Mouse (Mus musculus) neural tube, embryonic 13.5 days (tissue): ENCODE results near the gene Atpaf1. TPM values are rescaled to one million over a fixed set of nuclear protein-coding genes. Genes with fewer than 3 reads are reported as not detected.

Experiments
- ATAC-seq: fragments of 200-750 bp; cut with Nextera tagmentation; 2 replicates; pipeline ENCODE4 v1.8.0; 2017; ENCODE audit warnings: low read depth, mild to moderate bottlenecking, moderate TSS enrichment, moderate library complexity
- H3K27ac ChIP-seq: fragments of 300-500 bp; sonication (generic); replicated peaks from 2 replicates; pipeline ENCODE4 v1.5.1; 2015; ENCODE audit warnings: moderate library complexity, mild to moderate bottlenecking, inconsistent platforms
- H3K27me3 ChIP-seq: fragments of 300-500 bp; sonication (generic); 2 replicates; pipeline ENCODE4 v1.6.1; 2015; ENCODE audit warnings: mild to moderate bottlenecking, inconsistent platforms
- H3K36me3 ChIP-seq: fragments of 300-500 bp; sonication (generic); 2 replicates; pipeline ENCODE4 v1.6.1; 2015; ENCODE audit warnings: mild to moderate bottlenecking, inconsistent platforms
- H3K4me1 ChIP-seq: fragments of 300-500 bp; sonication (generic); replicated peaks from 2 replicates; pipeline ENCODE4 v1.6.1; 2015; ENCODE audit warnings: inconsistent platforms
- H3K4me2 ChIP-seq: fragments of 300-500 bp; sonication (generic); 2 replicates; pipeline ENCODE4 v1.6.1; 2015; ENCODE audit warnings: inconsistent platforms, mild to moderate bottlenecking, moderate library complexity
- H3K4me3 ChIP-seq: fragments of 300-500 bp; sonication (generic); 2 replicates; pipeline ENCODE4 v1.5.1; 2015; ENCODE audit warnings: mild to moderate bottlenecking, inconsistent platforms
- H3K9ac ChIP-seq: fragments of 300-500 bp; sonication (generic); 2 replicates; pipeline ENCODE4 v1.6.1; 2015; ENCODE audit warnings: moderate library complexity, mild to moderate bottlenecking, inconsistent platforms
- H3K9me3 ChIP-seq: fragments of 300-500 bp; sonication (generic); 2 replicates; pipeline ENCODE4 v1.6.1; 2016; ENCODE audit warnings: inconsistent platforms
- WGBS: fragments of 180-500 bp; shearing (Covaris S2); methylation state at CpG from one replicate; pipeline ENCODE4 v1.1.7; 2015; 5-methylcytosine and 5-hydroxymethylcytosine counted together
- polyA plus RNA-seq: library from polyadenylated mRNA; unstranded; fragments of >200 nt; fragmentation: Nextera tagmentation; extraction: Ambion mirVana; gene quantifications from 2 replicates; pipeline ENCODE4 v1.2.1, GENCODE M21; 2015

Gene Atpaf1
- polyA plus RNA-seq, 1 experiment from 2014 or later, result 38.9 TPM

- Histone ChIP-seq H3K9ac (no peak overlapping the region), H3K27me3 (no peaks in the 10 kb centered on the region), H3K4me2 (no peak overlapping the region), H3K4me1 (no peaks in the 10 kb centered on the region), H3K4me3 (no peak overlapping the region), H3K36me3 (peaks cover 12% of the 10 kb centered on the region; the same call in 1 of the 2 replicates), H3K27ac (no peak overlapping the region), H3K9me3 (no peaks in the 10 kb centered on the region)
- WGBS, result 80% methylated on average over 3 of the region's 3 CpGs
- no peak for ATAC-seq
Measured at GRCm38 (mm10) chr4:115820199-115820598, 35.6 kb downstream of the Atpaf1 start.

- Histone ChIP-seq H3K9ac (no peak overlapping the region), H3K9me3 (no peaks in the 10 kb centered on the region), H3K4me1 (no peaks in the 10 kb centered on the region), H3K4me2 (no peak overlapping the region), H3K4me3 (no peak overlapping the region), H3K27me3 (peaks cover 4% of the 10 kb centered on the region; the same call in 1 of the 2 replicates), H3K27ac (no peak overlapping the region), H3K36me3 (peaks cover 6% of the 10 kb centered on the region; the same call in 1 of the 2 replicates)
- no peak for ATAC-seq
- 66% methylated on average over 3 of the region's 3 CpGs for WGBS
Measured at GRCm38 (mm10) chr4:115820944-115821343, 36.3 kb downstream of the Atpaf1 start.

GRCm38 (mm10) chr4:115821431-115821830, 36.8 kb downstream of the Atpaf1 start:
- Histone ChIP-seq H3K4me2 (no peak overlapping the region), H3K27me3 (peaks cover 4% of the 10 kb centered on the region; the same call in 1 of the 2 replicates), H3K9ac (no peak overlapping the region), H3K4me1 (no peaks in the 10 kb centered on the region), H3K4me3 (no peak overlapping the region), H3K27ac (no peak overlapping the region), H3K9me3 (no peaks in the 10 kb centered on the region), H3K36me3 (0 out of 2 replicates have a peak, but pooled peaks cover 6% of the 10 kb centered on the region)
- no peak for ATAC-seq

GRCm38 (mm10) chr4:115821928-115822327, 37.3 kb downstream of the Atpaf1 start:
- Histone ChIP-seq H3K27ac (no peak overlapping the region), H3K36me3 (0 out of 2 replicates have a peak, but pooled peaks cover 6% of the 10 kb centered on the region), H3K4me1 (no peaks in the 10 kb centered on the region), H3K9ac (no peak overlapping the region), H3K4me3 (no peak overlapping the region), H3K4me2 (no peak overlapping the region), H3K9me3 (no peaks in the 10 kb centered on the region), H3K27me3 (peaks cover 4% of the 10 kb centered on the region; the same call in 1 of the 2 replicates)
- WGBS, result 70% methylated on average over 3 of the region's 3 CpGs
- no peak for ATAC-seq

- H3K27me3 ChIP-seq, result peaks cover 10% of the 10 kb centered on the region; the same call in 1 of the 2 replicates
- no peak for ATAC-seq
- H3K4me3 ChIP-seq, result no peak overlapping the region
- no peak overlapping the region for H3K27ac ChIP-seq
- no peaks in the 10 kb centered on the region for H3K9me3 ChIP-seq
- no peak overlapping the region for H3K9ac ChIP-seq
- H3K4me1 ChIP-seq, result peaks cover 10% of the 10 kb centered on the region
- H3K4me2 ChIP-seq, result no peak overlapping the region
- WGBS, result 79% methylated on average over 2 of the region's 2 CpGs
- H3K36me3 ChIP-seq, result 0 out of 2 replicates have a peak, but pooled peaks cover 6% of the 10 kb centered on the region
Measured at GRCm38 (mm10) chr4:115824178-115824577, 39.6 kb downstream of the Atpaf1 start.

- no peak overlapping the region for H3K9ac ChIP-seq
- no peaks in the 10 kb centered on the region for H3K9me3 ChIP-seq
- no peak overlapping the region for H3K4me3 ChIP-seq
- WGBS, result 75% methylated on average over 2 of the region's 2 CpGs
- ATAC-seq, result no peak
- 0 out of 2 replicates have a peak, but pooled peaks cover 2% of the 10 kb centered on the region for H3K36me3 ChIP-seq
- H3K4me1 ChIP-seq, result peaks cover 10% of the 10 kb centered on the region
- peaks cover 17% of the 10 kb centered on the region for H3K27me3 ChIP-seq
- no peak overlapping the region for H3K4me2 ChIP-seq
- H3K27ac ChIP-seq, result no peak overlapping the region
Measured at GRCm38 (mm10) chr4:115825271-115825670, 40.7 kb downstream of the Atpaf1 start.

GRCm38 (mm10) chr4:115827066-115827465, 42.5 kb downstream of the Atpaf1 start:
- 73% methylated on average over 3 of the region's 3 CpGs for WGBS
- Histone ChIP-seq H3K4me3 (no peak overlapping the region), H3K4me1 (peaks cover 10% of the 10 kb centered on the region), H3K27ac (no peak overlapping the region), H3K9ac (no peak overlapping the region), H3K9me3 (no peaks in the 10 kb centered on the region), H3K36me3 (no peaks in the 10 kb centered on the region), H3K27me3 (peaks cover 17% of the 10 kb centered on the region), H3K4me2 (peak overlapping the region; percentile 72; the same call in 1 of the 2 replicates)
- ATAC-seq, result no peak

- peak overlapping the region; percentile 72 for H3K4me2 ChIP-seq
- H3K27ac ChIP-seq, result peak overlapping the region; percentile 63; the same call in 1 of the 2 replicates
- peaks cover 10% of the 10 kb centered on the region for H3K4me1 ChIP-seq
- peak; percentile 33 for ATAC-seq
- peaks cover 17% of the 10 kb centered on the region for H3K27me3 ChIP-seq
- H3K9me3 ChIP-seq, result no peaks in the 10 kb centered on the region
- WGBS, result 9% methylated on average over 4 of the region's 4 CpGs
- peak overlapping the region; percentile 79 for H3K9ac ChIP-seq
- peak overlapping the region; percentile 85 for H3K4me3 ChIP-seq
- no peaks in the 10 kb centered on the region for H3K36me3 ChIP-seq
Measured at GRCm38 (mm10) chr4:115827535-115827887, 42.9 kb downstream of the Atpaf1 start.

- peaks cover 10% of the 10 kb centered on the region for H3K4me1 ChIP-seq
- H3K4me2 ChIP-seq, result peak within 1 kb of the TSS; percentile 72
- H3K27me3 ChIP-seq, result peaks cover 17% of the 10 kb centered on the region
- peak within 1 kb of the TSS; percentile 79 for H3K9ac ChIP-seq
- no peaks in the 10 kb centered on the region for H3K9me3 ChIP-seq
- WGBS, result under 1% methylated on average over 55 of the region's 57 CpGs
- peak within 1 kb of the TSS; percentile 85 for H3K4me3 ChIP-seq
- peak within 1 kb of the TSS; percentile 63 for H3K27ac ChIP-seq
- no peaks in the 10 kb centered on the region for H3K36me3 ChIP-seq
- peak; percentile 91 for ATAC-seq
Measured at GRCm38 (mm10) chr4:115827888-115828571, 43.4 kb downstream of the Atpaf1 start, which contains the start of gene Mob3c. Mob3c (plus strand) TSS chr4:115828092.

- Histone ChIP-seq H3K9me3 (no peaks in the 10 kb centered on the region), H3K36me3 (no peaks in the 10 kb centered on the region), H3K4me2 (peak overlapping the region; percentile 72), H3K27ac (no peak overlapping the region), H3K27me3 (peaks cover 17% of the 10 kb centered on the region), H3K9ac (peak overlapping the region; percentile 79), H3K4me3 (peak overlapping the region; percentile 85), H3K4me1 (peaks cover 10% of the 10 kb centered on the region)
- WGBS, result 7% methylated on average over 8 of the region's 8 CpGs
- ATAC-seq, result no peak
Measured at GRCm38 (mm10) chr4:115828572-115828902, 43.9 kb downstream of the Atpaf1 start.

- WGBS, result 75% methylated on average over 5 of the region's 5 CpGs
- Histone ChIP-seq H3K4me1 (peaks cover 10% of the 10 kb centered on the region), H3K4me2 (no peak overlapping the region), H3K36me3 (no peaks in the 10 kb centered on the region), H3K4me3 (no peak overlapping the region), H3K9ac (no peak overlapping the region), H3K27ac (no peak overlapping the region), H3K27me3 (peaks cover 15% of the 10 kb centered on the region), H3K9me3 (no peaks in the 10 kb centered on the region)
- ATAC-seq, result no peak
Measured at GRCm38 (mm10) chr4:115830491-115830890, 45.9 kb downstream of the Atpaf1 start.

- Histone ChIP-seq H3K9me3 (no peaks in the 10 kb centered on the region), H3K4me3 (no peak overlapping the region), H3K9ac (no peak overlapping the region), H3K27me3 (peaks cover 12% of the 10 kb centered on the region), H3K27ac (no peak overlapping the region), H3K36me3 (no peaks in the 10 kb centered on the region), H3K4me1 (peaks cover 10% of the 10 kb centered on the region), H3K4me2 (no peak overlapping the region)
- 94% methylated on average over 22 of the region's 22 CpGs for WGBS
- ATAC-seq, result no peak
Measured at GRCm38 (mm10) chr4:115831221-115831620, 46.6 kb downstream of the Atpaf1 start.

- Histone ChIP-seq H3K36me3 (no peaks in the 10 kb centered on the region), H3K4me2 (no peak overlapping the region), H3K27ac (no peak overlapping the region), H3K4me3 (no peak overlapping the region), H3K9ac (no peak overlapping the region), H3K27me3 (peaks cover 12% of the 10 kb centered on the region), H3K9me3 (no peaks in the 10 kb centered on the region), H3K4me1 (peaks cover 10% of the 10 kb centered on the region)
- no peak for ATAC-seq
- WGBS, result 60% methylated on average over 2 of the region's 2 CpGs
Measured at GRCm38 (mm10) chr4:115832040-115832439, 47.4 kb downstream of the Atpaf1 start.
